Mouse (Mus musculus) cortical plate, adult 2 months (tissue): ENCODE measurements around the gene Hk1. TPM values are rescaled to one million over a fixed set of nuclear protein-coding genes. Genes with fewer than 3 reads are reported as not detected.

ENCODE experiments used
- H3K27ac ChIP-seq: fragments of 200-500 bp; 2 replicates; pipeline ENCODE4 v1.5.1; 2012; ENCODE audit warnings: low read length, control low read depth, inconsistent platforms; ENCODE audit not compliant: insufficient read depth
- H3K4me1 ChIP-seq: fragments of 200-500 bp; 2 replicates; pipeline ENCODE4 v1.6.1; 2011; ENCODE audit warnings: low read length; ENCODE audit not compliant: control insufficient read depth, insufficient read depth
- H3K4me3 ChIP-seq: fragments of 200-500 bp; 2 replicates; pipeline ENCODE4 v1.5.1; 2011; ENCODE audit warnings: mild to moderate bottlenecking, low read length, control low read depth; ENCODE audit not compliant: insufficient read depth
- CTCF ChIP-seq: fragments of 200-500 bp; IDR thresholded peaks from 2 replicates; pipeline ENCODE4 v1.5.1; 2011; ENCODE audit warnings: mild to moderate bottlenecking, control low read depth, low read length; ENCODE audit not compliant: insufficient read depth; ENCODE audit errors: extremely low read depth
- POLR2A ChIP-seq: fragments of 200-500 bp; IDR thresholded peaks from 2 replicates; pipeline ENCODE4 v1.6.1; 2011; ENCODE audit warnings: mild to moderate bottlenecking, low read length, control low read depth; ENCODE audit not compliant: insufficient read depth; ENCODE audit errors: extremely low read depth
- polyA plus RNA-seq: library from polyadenylated mRNA; depleted of rRNA; stranded (reverse); fragments of >200 nt; gene quantifications from 2 replicates; pipeline ENCODE4 v1.2.3, GENCODE M21; 2012

Hk1 gene
- polyA plus RNA-seq, 1 experiment: 223 TPM

GRCm38 (mm10) chr10:62237205-62237604 lies 142.5 kb downstream of the Hk1 start:
- H3K27ac ChIP-seq: no peak overlapping the region
- H3K4me1 ChIP-seq: no peaks in the 10 kb centered on the region
- no peak overlapping the region for H3K4me3 ChIP-seq
- TF ChIP-seq POLR2A (no peak), CTCF (no peak)

GRCm38 (mm10) chr10:62236165-62236564 lies 143.5 kb downstream of the Hk1 start:
- TF ChIP-seq CTCF: no peak
- TF ChIP-seq POLR2A: no peak

GRCm38 (mm10) chr10:62231811-62232210 lies 147.9 kb downstream of the Hk1 start:
- no peak overlapping the region for H3K27ac ChIP-seq
- no peak for TF ChIP-seq POLR2A
- TF ChIP-seq CTCF: no peak

More at GRCm38 (mm10) chr10:62236165-62236564, 143.5 kb downstream of the Hk1 start:
- H3K27ac ChIP-seq: no peak overlapping the region
- H3K4me1 ChIP-seq: no peaks in the 10 kb centered on the region
- H3K4me3 ChIP-seq: no peak overlapping the region

GRCm38 (mm10) chr10:62231395-62231732 lies 148.3 kb downstream of the Hk1 start:
- Histone ChIP-seq H3K27ac (no peak overlapping the region), H3K4me3 (peak overlapping the region; percentile 42), H3K4me1 (no peaks in the 10 kb centered on the region)
- TF ChIP-seq CTCF (no peak), POLR2A (no peak)

More at GRCm38 (mm10) chr10:62231811-62232210, 147.9 kb downstream of the Hk1 start:
- no peak overlapping the region for H3K4me3 ChIP-seq
- no peaks in the 10 kb centered on the region for H3K4me1 ChIP-seq

- Histone ChIP-seq H3K27ac (no peak within 1 kb of the TSS), H3K4me1 (no peaks in the 10 kb centered on the region), H3K4me3 (peak within 1 kb of the TSS; percentile 42)
- TF ChIP-seq CTCF (no peak), POLR2A (0 out of 2 replicates have a peak, but pooled peaks have one; percentile 10)
Observed at GRCm38 (mm10) chr10:62230708-62231394, 148.9 kb downstream of the Hk1 start, which contains the start of gene Tspan15. Gene Tspan15 (minus strand): TSS chr10:62231251.

DNA sequence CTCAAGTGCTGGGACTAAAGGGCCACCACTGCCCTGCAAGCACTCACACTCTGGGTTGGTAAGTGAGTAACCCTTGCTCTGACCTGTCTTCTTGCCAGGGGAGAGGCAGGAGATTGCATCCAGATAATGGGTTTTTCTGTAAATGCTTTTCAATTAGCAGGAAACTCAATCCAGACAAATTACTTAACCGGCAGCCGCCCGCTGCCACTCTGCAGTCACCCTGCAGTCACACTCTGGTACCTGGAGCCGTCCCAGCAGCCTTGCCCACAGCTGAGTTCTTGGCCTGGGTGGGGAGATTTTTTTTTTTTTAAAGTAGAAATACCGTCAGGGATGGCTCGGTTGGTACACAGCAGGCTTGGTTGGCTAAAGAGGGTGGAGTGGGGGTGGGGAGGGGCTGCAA lies 151.6 kb downstream of the Hk1 start:
- H3K4me1 ChIP-seq: no peaks in the 10 kb centered on the region
- no peak overlapping the region for H3K27ac ChIP-seq
- H3K4me3 ChIP-seq: no peak overlapping the region
- no peak for TF ChIP-seq CTCF
- no peak for TF ChIP-seq POLR2A

DNA sequence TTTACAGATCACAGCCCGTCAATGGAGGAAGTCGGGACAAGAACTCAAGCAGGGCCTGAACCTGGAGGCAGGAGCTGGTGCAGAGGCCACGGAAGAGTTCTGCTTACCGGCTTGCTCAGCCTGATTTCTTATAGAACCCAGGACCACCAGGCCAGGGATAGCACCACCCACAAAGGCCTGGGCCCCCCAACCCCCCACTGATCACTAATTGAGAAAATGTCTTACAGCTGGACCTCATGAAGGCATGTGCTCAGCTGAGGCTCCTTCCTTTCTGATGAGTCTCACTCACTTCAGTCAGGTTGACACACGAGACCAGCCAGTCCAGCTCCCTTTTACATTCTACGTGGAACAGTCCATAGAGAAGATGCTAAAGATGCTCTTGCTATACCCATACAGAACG lies 153.9 kb downstream of the Hk1 start:
- Histone ChIP-seq H3K27ac (no peak overlapping the region), H3K4me3 (no peak overlapping the region), H3K4me1 (no peaks in the 10 kb centered on the region)
- TF ChIP-seq CTCF (no peak), POLR2A (no peak)

DNA sequence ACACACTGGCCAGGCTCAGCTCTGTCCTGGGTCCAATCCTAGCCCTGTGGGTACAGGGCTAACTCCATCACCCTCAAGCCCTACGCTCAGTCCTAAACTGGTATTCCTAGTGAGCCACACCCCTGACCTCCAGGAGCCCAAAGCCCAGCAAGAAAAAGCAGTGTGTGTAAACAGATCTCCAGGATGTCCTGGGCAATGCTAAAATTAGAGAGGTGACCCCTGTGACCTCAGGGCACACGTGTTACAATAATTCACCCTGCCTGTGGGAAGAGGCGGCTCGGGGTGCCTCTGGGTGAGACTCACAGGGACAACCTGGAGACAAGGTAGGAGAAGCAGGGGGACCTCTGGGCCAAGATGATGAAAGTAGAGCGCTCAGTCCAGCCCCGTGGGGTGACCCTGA lies 155.5 kb downstream of the Hk1 start:
- Histone ChIP-seq H3K27ac (no peak overlapping the region), H3K4me3 (no peak overlapping the region), H3K4me1 (no peaks in the 10 kb centered on the region)
- no peak for TF ChIP-seq CTCF
- no peak for TF ChIP-seq POLR2A

DNA sequence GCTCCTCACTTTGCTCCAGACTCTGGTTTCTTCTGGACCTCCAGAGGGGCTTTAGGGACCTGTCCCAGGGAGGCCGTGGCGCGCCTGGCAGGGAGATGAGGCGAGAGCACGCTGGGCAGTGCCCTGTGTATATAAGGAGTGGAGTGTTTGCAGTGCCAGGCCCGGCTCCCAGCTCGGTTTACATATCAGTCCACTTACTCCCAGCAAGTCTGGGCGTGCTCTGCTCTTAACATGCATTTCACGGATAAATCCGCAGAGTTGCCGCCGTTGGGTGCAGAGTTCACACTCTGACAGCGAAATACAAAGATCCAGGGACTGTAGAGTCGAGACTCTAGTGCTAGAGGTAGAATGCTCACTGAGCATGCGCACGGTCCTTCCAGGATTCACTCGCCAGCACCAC lies 156.9 kb downstream of the Hk1 start:
- TF ChIP-seq POLR2A (no peak), CTCF (no peak)
- Histone ChIP-seq H3K27ac (no peak overlapping the region), H3K4me1 (no peaks in the 10 kb centered on the region), H3K4me3 (no peak overlapping the region)

DNA sequence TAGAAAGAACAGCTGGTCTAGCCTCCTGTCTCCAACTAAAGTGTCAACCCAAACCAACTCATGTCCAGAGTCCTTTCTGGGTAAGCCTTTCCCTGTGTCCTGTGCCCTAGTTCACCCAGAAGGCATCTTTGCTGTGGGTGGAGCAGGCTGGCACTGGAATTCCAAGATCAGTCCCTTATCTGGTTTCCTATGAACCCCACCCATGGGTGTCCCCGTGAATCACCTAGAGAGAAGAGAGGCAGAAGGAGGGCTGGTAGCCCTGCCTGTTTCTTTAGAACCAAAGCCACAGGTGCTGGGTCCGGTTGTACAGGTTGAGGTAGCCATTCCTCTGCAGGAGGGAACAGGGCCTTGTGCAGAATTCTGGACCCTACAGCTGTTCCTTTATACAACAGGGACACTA lies 158.1 kb downstream of the Hk1 start:
- TF ChIP-seq CTCF (no peak), POLR2A (no peak)
- no peak overlapping the region for H3K4me3 ChIP-seq
- H3K4me1 ChIP-seq: no peaks in the 10 kb centered on the region
- H3K27ac ChIP-seq: no peak overlapping the region
